Mouse (Mus musculus): ENCODE data around the gene Ank2.

- TF ChIP-seq CTCF (IDR thresholded peaks at IDR 0.05; ENCODE audit: low read depth) (no peak), EP300 (IDR thresholded peaks at IDR 0.05; ENCODE audit: low read depth) (no peak)
Observed at GRCm38 (mm10) chr3:127275953-127276352, 223.2 kb downstream of the Ank2 start.

Measured in liver, postnatal 0 days (tissue).